Mouse (Mus musculus) A20 (cell line): ENCODE data around the gene Rps6kb1.
A peak's percentile ranks its signal among the peaks of the same experiment; 100 is the strongest.
"Not testable (repeated sequence)": the region's sequence is repeated elsewhere in the genome, so short reads cannot be mapped to it uniquely, and the experiment has no call there.

ENCODE experiments used
- DNase-seq: peaks from one replicate; pipeline ENCODE4 v3.0.0-alpha.2; 2011; ENCODE audit warnings: low read depth, low spot score

The Rps6kb1 gene

GRCm38 (mm10) chr11:86542851-86543250 is 1.8 kb downstream of the Rps6kb1 start:
- no peak for DNase-seq

- no peak for DNase-seq
Observed at GRCm38 (mm10) chr11:86540476-86540845, 4.1 kb downstream of the Rps6kb1 start.

GRCm38 (mm10) chr11:86539716-86540475 is 4.7 kb downstream of the Rps6kb1 start:
- peak; percentile 60 for DNase-seq

- DNase-seq: peak; percentile 80
Observed at GRCm38 (mm10) chr11:86538786-86539185, 5.8 kb downstream of the Rps6kb1 start.

- DNase-seq: no peak
Observed at GRCm38 (mm10) chr11:86534201-86534910, 10.2 kb downstream of the Rps6kb1 start.

GRCm38 (mm10) chr11:86533302-86533701 is 11.3 kb downstream of the Rps6kb1 start:
- DNase-seq: not testable (repeated sequence)

GRCm38 (mm10) chr11:86532834-86533233 is 11.8 kb downstream of the Rps6kb1 start:
- DNase-seq: peak; percentile 59

GRCm38 (mm10) chr11:86527528-86527927 is 17.1 kb downstream of the Rps6kb1 start:
- no peak for DNase-seq

GRCm38 (mm10) chr11:86519751-86520150 is 24.9 kb downstream of the Rps6kb1 start:
- DNase-seq: no peak

GRCm38 (mm10) chr11:86517229-86517628 is 27.4 kb downstream of the Rps6kb1 start:
- DNase-seq: no peak

GRCm38 (mm10) chr11:86516620-86517019 is 28.0 kb downstream of the Rps6kb1 start:
- DNase-seq: no peak

- DNase-seq: no peak
Observed at GRCm38 (mm10) chr11:86507991-86508390, 36.6 kb downstream of the Rps6kb1 start.

GRCm38 (mm10) chr11:86507334-86507733 is 37.3 kb downstream of the Rps6kb1 start:
- DNase-seq: no peak

GRCm38 (mm10) chr11:86503121-86503520 is 41.5 kb downstream of the Rps6kb1 start:
- no peak for DNase-seq

GRCm38 (mm10) chr11:86500795-86501194 is 43.8 kb downstream of the Rps6kb1 start:
- DNase-seq: no peak

- DNase-seq: peak; percentile 49
Observed at GRCm38 (mm10) chr11:86497908-86498307, 46.7 kb downstream of the Rps6kb1 start.

GRCm38 (mm10) chr11:86497356-86497755 is 47.2 kb downstream of the Rps6kb1 start:
- no peak for DNase-seq

- no peak for DNase-seq
Observed at GRCm38 (mm10) chr11:86490782-86491181, 53.8 kb downstream of the Rps6kb1 start.

- no peak for DNase-seq
Observed at GRCm38 (mm10) chr11:86484910-86485510, 59.6 kb downstream of the Rps6kb1 start.

GRCm38 (mm10) chr11:86484101-86484868 is 60.3 kb downstream of the Rps6kb1 start, which contains the start of gene Rnft1:
Rnft1 (plus strand) TSS chr11:86484657.
- peak; percentile 99 for DNase-seq

- DNase-seq: no peak
Observed at GRCm38 (mm10) chr11:86473576-86473975, 71.0 kb downstream of the Rps6kb1 start.

- peak; percentile 62 for DNase-seq
Observed at GRCm38 (mm10) chr11:86472771-86473171, 71.8 kb downstream of the Rps6kb1 start.
